Mouse (Mus musculus): ENCODE measurements at regions not wholly inside any gene's neighbourhood (a gene's known extent, or its start where the extent isn't known, plus 50 kb on each side); places are given as distances from the start of the nearest gene placed in this dataset.

- Histone ChIP-seq H3K4me3 (ENCODE audit: low read depth, low read length) (no peak overlapping the region), H3K4me2 (ENCODE audit: low read depth, low read length) (no peak overlapping the region), H3K9ac (ENCODE audit: low read depth, low read length) (no peak overlapping the region), H3K27me3 (replicated peaks; ENCODE audit: control insufficient read depth, insufficient read depth, low read length) (no peaks in the 10 kb centered on the region), H3K9me3 (ENCODE audit: control insufficient read depth, low read length) (no peaks in the 10 kb centered on the region), H3K36me3 (ENCODE audit: control insufficient read depth, insufficient read depth, low read length) (no peaks in the 10 kb centered on the region), H3K4me1 (ENCODE audit: control insufficient read depth, insufficient read depth, low read length) (no peaks in the 10 kb centered on the region), H3K27ac (replicated peaks; ENCODE audit: low read depth, low read length) (no peak overlapping the region)
- no peak for ATAC-seq (ENCODE audit: low read depth)
- no peak for DNase-seq (ENCODE audit: low spot score)
These were observed 1112.8 kb downstream of the Efna5 start for GRCm38 (mm10) chr17:61768361-61768760.

DNA sequence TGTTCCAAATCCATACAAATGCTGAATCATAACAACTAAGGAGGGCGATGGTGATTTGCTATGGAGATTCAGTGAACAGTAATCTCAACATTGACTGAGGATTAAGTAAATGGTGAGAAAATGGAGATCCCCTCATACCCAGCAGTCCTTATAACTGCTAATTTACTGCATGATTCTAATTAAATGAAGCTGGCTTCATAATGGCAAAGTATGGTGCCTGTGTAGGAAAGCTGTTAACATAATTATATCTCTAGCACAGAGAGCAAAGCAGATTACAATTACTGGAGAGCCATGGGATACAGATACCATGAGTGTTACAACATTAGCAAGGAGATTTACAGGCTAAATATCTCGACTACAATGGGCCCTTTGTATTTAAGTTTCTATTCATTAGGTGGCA, 1116.0 kb downstream of the Efna5 start:
- Histone ChIP-seq H3K27me3 (replicated peaks; ENCODE audit: control insufficient read depth, insufficient read depth, low read length) (no peaks in the 10 kb centered on the region), H3K9ac (ENCODE audit: low read depth, low read length) (no peak overlapping the region), H3K4me3 (ENCODE audit: low read depth, low read length) (no peak overlapping the region), H3K9me3 (ENCODE audit: control insufficient read depth, low read length) (no peaks in the 10 kb centered on the region), H3K36me3 (ENCODE audit: control insufficient read depth, insufficient read depth, low read length) (no peaks in the 10 kb centered on the region), H3K4me2 (ENCODE audit: low read depth, low read length) (no peak overlapping the region), H3K4me1 (ENCODE audit: control insufficient read depth, insufficient read depth, low read length) (no peaks in the 10 kb centered on the region), H3K27ac (replicated peaks; ENCODE audit: low read depth, low read length) (no peak overlapping the region)
- 65% methylated on average over 2 of the region's 2 CpGs for WGBS
- ATAC-seq (ENCODE audit: low read depth) (no peak), DNase-seq (ENCODE audit: low spot score) (no peak)
